ENCODE assay signal across 11 mouse cellular contexts in genomic region chr7:84119216-84120105, GRCm38 (mm10). TPM values are rescaled to one million over a fixed set of nuclear protein-coding genes. Genes with fewer than 3 reads are reported as not detected.
DNase-seq lines count a peak whose midpoint lies in the region; ATAC-seq and TF ChIP-seq lines count a peak whose summit lies in the region.
"Had no signal": no experiment of that assay in that cellular context is flagged by ENCODE, and none has a peak within 500 bp of the region (broad histone marks: within the 10 kb centered on the region; RNA-seq: fewer than 3 reads in every experiment).

No protein-coding gene starts in this region.

- no peaks in the 10 kb centered on the region for H3K27me3 ChIP-seq in heart, postnatal 0 days (ENCODE audit: control insufficient read depth, insufficient read depth, low read length)
- H3K27me3 ChIP-seq: forebrain, embryonic 15.5 days had no signal

- WGBS in heart, postnatal 0 days: 49% methylated on average over 12 of the region's 12 CpGs

- peak overlapping the region; percentile 65; the same call in 1 of the 2 replicates for H3K27ac ChIP-seq in heart, postnatal 0 days (ENCODE audit: low read depth)
- H3K27ac ChIP-seq: forebrain, embryonic 15.5 days had no signal

- H3K4me3 ChIP-seq in heart, postnatal 0 days (ENCODE audit: low read depth, low read length): no peak overlapping the region
- H3K4me3 ChIP-seq: forebrain, embryonic 15.5 days had no signal

- no peak overlapping the region for H3K4me2 ChIP-seq in heart, postnatal 0 days (ENCODE audit: low read depth, low read length)
- H3K4me2 ChIP-seq: forebrain, embryonic 15.5 days had no signal

- H3K36me3 ChIP-seq in heart, postnatal 0 days (replicated peaks; ENCODE audit: control insufficient read depth, insufficient read depth, low read length): no peaks in the 10 kb centered on the region
- H3K36me3 ChIP-seq: forebrain, embryonic 15.5 days had no signal

- no peaks in the 10 kb centered on the region for H3K9me3 ChIP-seq in heart, postnatal 0 days (replicated peaks; ENCODE audit: control insufficient read depth, low read length)
- H3K9me3 ChIP-seq: forebrain, embryonic 15.5 days had no signal

- no peak overlapping the region for H3K9ac ChIP-seq in heart, postnatal 0 days (replicated peaks; ENCODE audit: low read depth, low read length)
- H3K9ac ChIP-seq: forebrain, embryonic 15.5 days had no signal

- no peak for ATAC-seq in heart, postnatal 0 days (ENCODE audit: insufficient read depth, low read depth)
- ATAC-seq in activated CD4-positive, CD25-positive, alpha-beta regulatory T cell, adult 4 months: peak; percentile 54
- ATAC-seq in megakaryocyte progenitor cell, adult 5-6 weeks (replicated peaks; ENCODE audit: poor library complexity): no peak
- ATAC-seq: forebrain, embryonic 15.5 days had no signal

- TF ChIP-seq EP300 in heart, postnatal 0 days (IDR thresholded peaks at IDR 0.05; ENCODE audit: low read depth): no peak

- no peak for DNase-seq in heart, postnatal 0 days (ENCODE audit: low spot score)
- no peak for DNase-seq in heart, postnatal 36 days
- DNase-seq in B cell, adult 2 months: peak; percentile 60 to 62
- peak; percentile 41 for DNase-seq in mesoderm, embryonic 11.5 days (ENCODE audit: low read depth, low spot score)
- no peak for DNase-seq in cerebellum, adult 9-10 months
- DNase-seq in left cerebral cortex, adult 11 months (ENCODE audit: low spot score): no peak
- DNase-seq: cerebellum, adult 8-10 months had no signal

- intact Hi-C loops in heart, postnatal 36 days (cut with DNase I): loop anchor here (5.0 kb wide), 1 partner anchor 33 kb away; the partner anchor contains the start of gene Abhd17c

- H3K4me1 ChIP-seq in heart, postnatal 0 days (ENCODE audit: control insufficient read depth, insufficient read depth): peaks cover 64% of the 10 kb centered on the region

- TF ChIP-seq CTCF in heart, postnatal 0 days (IDR thresholded peaks at IDR 0.05; ENCODE audit: low read depth): no peak

RNA-seq across cellular contexts. Expression of gene Abhd17c, which starts 32.2 kb away (rescaled TPM):
- total RNA-seq in heart, postnatal 0 days (2014; rRNA removed; ENCODE audit: low replicate concordance): 76.1 and 99.8 TPM in 2 replicates
- polyA plus RNA-seq in heart, postnatal 0 days (2015; fragmentation: Nextera tagmentation; extraction: Ambion mirVana): 42.6 and 45.3 TPM in 2 replicates
- 10 to 100 TPM; 27.9 to 28.0 TPM for total RNA-seq in heart, postnatal 36 days (2021)
- 10 to 100 TPM in 1 of 2 experiments, 1 to 10 TPM in 1; 6.6 to 12.2 TPM for polyA plus RNA-seq in activated CD4-positive, CD25-positive, alpha-beta regulatory T cell, adult 4 months (2017; shearing (Covaris generic))
- 46.1 and 47.4 TPM in 2 replicates for total RNA-seq in megakaryocyte progenitor cell, adult 5-6 weeks (2015)
- 22.8 and 26.8 TPM in 2 replicates for total RNA-seq in megakaryocyte progenitor cell, adult 5-6 weeks (2017)

RNA-seq across cellular contexts. Expression of gene Cemip, which starts 33.2 kb away (rescaled TPM):
- 1.4 and 2.9 TPM in 2 replicates for total RNA-seq in heart, postnatal 0 days (2014; rRNA removed; ENCODE audit: low replicate concordance)
- polyA plus RNA-seq in heart, postnatal 0 days (2015; fragmentation: Nextera tagmentation; extraction: Ambion mirVana): 0.23 and 0.37 TPM in 2 replicates
- total RNA-seq in heart, postnatal 36 days (2021): under 1 TPM in 1 of 2 experiments, not detected in 1; 0.14 TPM
- polyA plus RNA-seq in activated CD4-positive, CD25-positive, alpha-beta regulatory T cell, adult 4 months (2017; shearing (Covaris generic)): under 1 TPM in 1 of 2 experiments, not detected in 1; 0.22 TPM
- not detected in 2 replicates for total RNA-seq in megakaryocyte progenitor cell, adult 5-6 weeks (2015)
- not detected in 2 replicates for total RNA-seq in megakaryocyte progenitor cell, adult 5-6 weeks (2017)
- polyA plus RNA-seq: liver, embryonic 16.5 days had no signal

Comparison
In these comparisons a context has a peak if more than half of its experiments do, and no peak if none do; other contexts are left out.
1. DNase-seq: peak in B cell, adult 2 months (2 of 2) and mesoderm, embryonic 11.5 days (single experiment); none in heart, postnatal 0 days (single experiment), heart, postnatal 36 days (0 of 2), cerebellum, adult 9-10 months (single experiment) and left cerebral cortex, adult 11 months (single experiment).